Mouse (Mus musculus) hematopoietic stem cell, adult 5-6 weeks (primary cell): Measurements from ENCODE around the gene Pth2. TPM values are rescaled to one million over a fixed set of nuclear protein-coding genes. Genes with fewer than 3 reads are reported as not detected.
"Not testable (repeated sequence)": the region's sequence is repeated elsewhere in the genome, so short reads cannot be mapped to it uniquely, and the experiment has no call there.

Experiments used
- ATAC-seq, 2 experiments: fragments of 125-278 bp in 1 of 2; replicated peaks in 1 of 2; 2 replicates each; pipeline ENCODE4 v1.8.0; 2016 to 2017; ENCODE audit warnings: inconsistent platforms in 2 of 2, mild to moderate bottlenecking in 2 of 2, moderate number of reproducible peaks in 2 of 2, low read depth in 1 of 2, moderate TSS enrichment in 1 of 2; ENCODE audit not compliant: low FRiP score in 2 of 2, poor library complexity in 2 of 2, severe bottlenecking in 2 of 2, insufficient read depth in 1 of 2, low TSS enrichment in 1 of 2
- total RNA-seq: library from RNA; stranded (forward); fragments of 172-1452, 232-1000 nt; gene quantifications from 2 replicates; pipeline ENCODE4 v1.2.3, GENCODE M21; 2017

Gene Pth2
- total RNA-seq, 1 experiment from 2014 or later = not detected

DNA sequence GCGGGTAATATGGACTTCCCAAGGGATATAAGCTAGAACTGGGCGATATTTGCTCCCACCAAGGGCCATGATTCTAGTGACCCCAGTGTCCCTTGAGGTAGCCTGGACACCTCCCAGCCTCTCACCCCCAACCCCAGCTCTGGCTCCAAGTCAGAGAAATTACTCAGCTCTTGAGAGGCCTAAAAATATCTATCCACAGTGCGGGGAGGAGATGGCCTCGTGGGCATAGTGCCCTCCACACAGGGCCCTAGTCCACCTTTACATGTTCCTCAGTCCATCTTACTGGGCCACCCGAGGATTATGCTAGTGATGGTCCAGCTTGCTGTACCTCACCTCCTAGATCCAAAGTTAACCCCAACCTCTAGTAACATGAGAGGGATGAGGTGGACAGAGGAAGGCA, 16.0 kb upstream of the Pth2 start:
- ATAC-seq = no peak

DNA sequence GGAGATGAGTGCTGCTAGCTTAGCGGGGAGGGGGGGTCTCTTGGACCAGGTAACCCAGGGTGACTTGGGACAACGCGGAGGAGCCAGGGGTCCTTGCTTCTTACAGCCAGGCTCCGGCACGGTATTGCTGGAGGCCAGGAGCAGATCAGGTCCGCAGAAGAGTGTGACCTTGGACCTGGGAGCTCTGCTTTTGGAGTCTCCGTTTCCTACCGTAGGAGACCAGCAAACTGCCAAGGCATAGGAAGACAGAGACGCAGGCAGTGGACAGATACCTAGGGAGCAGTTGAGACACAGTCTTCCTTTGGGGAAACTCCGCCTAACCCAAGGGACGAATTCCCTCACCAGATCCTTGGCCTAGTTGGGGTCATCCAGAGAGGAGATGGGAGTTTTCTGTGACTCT, 15.1 kb upstream of the Pth2 start:
- ATAC-seq = no peak

DNA sequence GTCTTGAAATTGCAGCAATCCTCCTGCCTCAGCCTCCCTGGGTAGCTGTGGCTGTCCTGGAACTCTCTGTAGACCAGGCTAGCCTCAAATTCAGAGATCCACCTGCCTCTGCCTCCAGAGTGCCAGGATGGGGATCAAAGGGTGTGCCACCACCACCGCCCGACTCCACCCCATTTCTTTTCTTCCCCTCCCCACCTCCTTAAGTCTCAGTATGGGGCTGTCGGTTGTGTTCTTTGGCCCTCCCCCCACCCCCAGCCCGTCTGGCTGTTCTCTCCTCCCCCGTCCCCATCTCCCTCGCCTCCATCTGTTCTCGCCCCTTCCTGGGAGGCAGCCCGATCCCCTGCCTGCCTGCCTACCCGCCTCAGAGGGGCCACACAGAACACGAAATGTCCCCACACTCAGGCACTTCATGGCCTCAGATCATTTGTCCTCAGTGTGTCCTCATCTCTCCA, 13.8 kb upstream of the Pth2 start:
- no peak for ATAC-seq

DNA sequence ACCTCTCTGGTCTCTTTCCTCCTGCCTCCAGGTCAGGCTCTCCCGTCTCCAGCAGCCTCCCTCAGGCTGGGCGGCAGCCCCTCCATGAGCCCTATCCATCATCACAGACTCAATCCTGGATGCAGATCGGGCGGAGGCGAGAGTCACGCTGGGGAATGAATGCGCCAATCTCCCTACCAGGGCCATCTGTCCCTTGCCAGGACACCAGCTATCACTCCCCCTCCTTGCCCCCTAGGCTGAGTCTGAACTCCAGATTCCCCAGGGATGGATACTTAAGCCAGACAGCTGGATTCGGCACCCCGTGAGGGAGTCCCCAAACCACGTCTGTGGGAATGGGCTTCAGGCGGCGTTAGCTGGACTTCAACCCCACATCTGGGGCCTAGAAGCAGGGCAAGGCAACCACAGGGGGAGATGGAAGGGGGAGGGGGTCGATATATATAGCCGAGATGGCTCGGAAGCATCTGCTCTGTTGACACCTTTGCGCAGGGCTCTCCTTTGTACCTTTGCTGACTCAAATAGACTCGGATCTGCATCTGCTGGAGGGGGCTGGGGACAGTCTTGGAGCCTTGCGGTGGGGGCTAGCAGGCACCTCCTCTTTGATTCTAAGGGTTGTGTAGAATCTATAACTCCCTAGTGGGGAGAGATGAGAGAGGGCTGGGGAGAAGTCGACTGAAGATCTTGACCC, 12.9 kb upstream of the Pth2 start:
- no peak for ATAC-seq

DNA sequence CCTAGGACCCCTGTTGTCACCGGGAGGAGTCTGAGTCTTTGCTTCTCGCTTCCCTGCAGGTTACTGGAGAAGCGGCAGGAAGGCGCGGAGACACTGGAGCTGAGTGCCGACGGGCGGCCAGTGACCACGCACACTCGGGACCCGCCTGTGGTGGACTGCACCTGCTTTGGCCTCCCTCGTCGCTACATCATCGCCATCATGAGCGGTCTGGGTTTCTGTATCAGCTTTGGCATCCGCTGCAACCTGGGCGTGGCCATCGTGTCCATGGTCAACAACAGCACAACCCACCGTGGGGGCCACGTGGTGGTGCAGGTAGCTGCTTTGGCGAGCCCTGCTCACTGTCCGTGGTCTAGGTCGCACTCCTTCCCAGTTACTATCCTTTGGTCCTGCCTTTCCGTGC, 12.1 kb upstream of the Pth2 start:
- no peak for ATAC-seq

DNA sequence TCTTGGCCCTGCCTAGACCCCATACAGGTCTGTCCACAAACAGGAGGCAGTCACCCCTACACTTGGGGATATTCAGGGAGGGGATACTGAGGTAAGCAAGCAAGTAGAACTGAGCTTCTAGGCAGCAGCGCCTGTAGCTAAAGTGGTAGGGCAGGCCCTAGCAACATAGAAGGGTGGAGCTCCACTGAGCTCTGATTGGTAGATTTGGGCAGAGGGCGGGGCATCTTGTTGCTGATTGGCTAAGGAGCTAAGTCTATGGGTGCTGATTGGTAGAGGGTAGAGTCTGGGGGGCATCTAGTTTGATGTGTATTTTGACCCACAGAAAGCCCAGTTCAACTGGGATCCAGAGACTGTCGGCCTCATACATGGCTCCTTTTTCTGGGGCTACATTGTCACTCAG, 11.3 kb upstream of the Pth2 start:
- ATAC-seq = no peak

DNA sequence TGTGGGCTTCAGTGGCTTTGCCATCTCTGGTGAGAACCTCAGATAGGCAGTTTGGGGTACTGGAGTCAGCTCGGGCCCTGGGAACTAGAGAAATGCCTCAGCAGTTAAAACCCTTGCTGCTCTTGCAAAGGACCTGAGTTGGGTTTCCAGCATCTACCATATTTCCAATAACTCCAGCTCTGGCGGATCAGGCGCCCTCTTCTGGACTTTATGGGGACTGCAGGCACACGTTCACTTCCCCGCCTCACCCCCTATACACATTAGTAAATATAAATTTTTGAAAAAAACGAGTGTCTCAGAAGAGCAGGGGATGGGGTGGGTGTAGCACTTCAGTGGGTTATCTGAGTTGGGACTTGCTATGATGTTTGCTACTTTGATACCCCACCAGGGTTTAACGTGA, 7.8 kb upstream of the Pth2 start:
- no peak for ATAC-seq

DNA sequence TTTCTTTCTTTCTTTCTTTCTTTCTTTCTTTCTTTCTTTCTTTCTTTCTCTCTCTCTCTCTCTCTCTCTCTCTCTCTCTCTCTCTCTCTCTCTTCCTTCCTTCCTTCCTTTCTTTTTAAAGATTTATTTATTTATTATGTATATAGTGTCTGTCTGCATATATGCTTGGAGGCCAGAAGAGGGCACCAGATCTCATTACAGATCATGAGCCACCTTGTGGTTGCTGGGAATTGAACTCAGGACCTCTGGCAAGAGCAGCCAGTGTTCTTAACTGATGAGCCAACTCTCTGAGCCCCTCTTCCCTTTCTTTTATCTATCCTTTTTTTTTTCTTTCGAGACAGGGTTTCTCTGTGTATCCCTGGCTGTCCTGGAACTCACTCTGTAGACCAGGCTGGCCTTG, 7.0 kb upstream of the Pth2 start:
- ATAC-seq = not testable (repeated sequence)

DNA sequence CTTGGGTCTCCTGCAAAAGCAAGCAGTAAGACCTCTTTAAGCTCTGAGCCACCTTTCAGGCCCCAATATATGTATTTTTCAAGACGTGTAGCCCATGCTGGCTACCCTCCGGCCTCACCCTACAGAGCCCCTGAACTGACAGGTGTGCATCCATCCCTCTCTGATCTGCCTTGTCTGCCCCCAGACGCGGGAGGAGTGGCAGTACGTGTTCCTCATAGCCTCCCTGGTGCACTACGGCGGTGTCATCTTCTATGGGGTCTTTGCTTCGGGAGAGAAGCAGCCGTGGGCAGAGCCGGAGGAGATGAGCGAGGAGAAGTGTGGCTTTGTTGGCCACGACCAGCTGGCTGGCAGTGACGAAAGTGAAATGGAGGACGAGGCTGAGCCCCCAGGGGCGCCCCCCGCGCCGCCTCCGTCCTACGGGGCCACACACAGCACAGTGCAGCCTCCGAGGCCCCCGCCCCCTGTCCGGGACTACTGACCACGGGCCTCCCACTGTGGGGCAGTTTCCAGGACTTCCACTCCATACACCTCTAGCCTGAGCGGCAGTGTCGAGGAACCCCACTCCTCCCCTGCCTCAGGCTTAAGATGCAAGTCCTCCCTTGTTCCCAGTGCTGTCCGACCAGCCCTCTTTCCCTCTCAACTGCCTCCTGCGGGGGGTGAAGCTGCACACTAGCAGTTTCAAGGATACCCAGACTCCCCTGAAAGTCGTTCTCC, 6.1 kb upstream of the Pth2 start:
- peak in 1 of 2 experiments; percentile 12; a peak in 2 of 4 replicates for ATAC-seq

DNA sequence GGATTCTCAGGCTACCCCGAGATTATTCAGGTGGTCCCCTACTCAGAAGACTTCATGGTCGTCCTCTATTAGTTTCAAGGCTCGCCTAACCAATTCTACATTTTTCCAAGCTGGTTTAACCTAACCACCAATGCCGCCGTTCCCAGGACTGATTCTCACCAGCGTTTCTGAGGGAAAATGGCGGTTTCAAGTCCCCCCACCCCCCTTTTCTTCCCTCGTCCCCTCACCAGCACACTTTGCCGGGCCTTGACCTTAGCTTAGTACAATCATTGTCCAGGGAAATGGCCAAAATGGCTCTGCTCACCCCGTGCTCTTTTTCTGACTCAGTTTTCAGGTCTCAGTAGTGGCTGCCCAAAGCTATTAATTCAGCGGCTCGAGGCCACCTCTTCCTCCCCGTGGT, 5.4 kb upstream of the Pth2 start:
- no peak for ATAC-seq

DNA sequence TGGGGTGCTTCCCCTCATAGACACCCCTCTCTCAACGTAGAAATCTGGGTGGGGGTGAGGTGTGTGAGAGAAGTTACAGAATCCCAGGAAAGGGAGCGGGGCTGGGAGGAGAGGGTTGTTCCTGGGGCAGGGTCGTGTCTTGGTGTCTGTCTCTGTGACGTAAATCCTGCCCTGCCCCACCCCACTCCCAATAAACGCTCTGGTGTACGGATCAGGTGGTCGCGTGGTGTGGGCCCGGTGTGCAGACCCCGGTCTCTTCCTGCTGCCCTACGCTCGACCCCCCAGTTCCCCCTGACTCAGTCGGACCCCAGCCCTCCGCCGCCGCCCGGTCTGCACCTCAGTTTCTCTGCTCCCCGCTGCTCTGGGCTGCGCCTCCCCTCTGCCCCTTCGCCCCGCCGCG, 4.9 kb upstream of the Pth2 start:
- no peak for ATAC-seq

DNA sequence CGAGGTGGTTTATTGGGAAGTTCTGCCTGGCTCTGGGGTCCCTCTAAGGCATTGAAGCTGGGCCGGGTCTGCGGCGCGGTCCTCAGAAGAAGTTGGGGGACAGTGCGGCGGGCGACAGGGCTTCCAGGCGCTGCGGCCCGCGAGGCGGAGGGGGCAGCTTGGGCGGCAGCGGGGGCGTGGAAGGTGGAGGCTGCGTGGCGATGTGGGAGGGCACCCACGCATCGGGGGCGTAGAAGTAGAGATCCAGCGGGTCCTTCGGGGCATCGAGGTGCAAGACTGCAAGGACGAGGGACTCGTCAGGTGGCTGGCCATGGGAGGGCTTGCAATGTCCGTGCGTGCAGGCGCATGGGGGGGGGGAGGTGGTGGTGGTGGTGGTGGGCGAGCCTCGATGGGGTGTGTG, 4.4 kb upstream of the Pth2 start:
- ATAC-seq = no peak

DNA sequence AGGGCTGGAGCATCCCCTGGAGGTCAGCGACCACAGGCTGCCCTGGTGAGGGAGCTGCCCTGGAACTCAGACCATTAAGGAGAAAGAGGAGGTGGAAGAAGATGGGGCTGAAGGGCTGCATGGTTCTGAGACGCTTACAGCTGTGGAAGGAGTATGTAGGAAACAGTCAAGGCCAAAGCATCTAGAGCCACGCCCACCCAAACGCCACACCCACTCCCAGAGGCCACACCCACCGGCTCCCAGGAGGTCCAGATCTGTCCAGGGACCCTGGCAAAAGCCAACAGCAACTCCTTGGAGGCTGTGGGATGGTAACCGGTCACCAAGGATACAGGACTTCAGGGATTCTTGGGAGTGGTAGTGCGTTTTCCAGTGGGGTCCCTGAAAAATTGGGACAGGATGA, 2.2 kb upstream of the Pth2 start:
- no peak for ATAC-seq

DNA sequence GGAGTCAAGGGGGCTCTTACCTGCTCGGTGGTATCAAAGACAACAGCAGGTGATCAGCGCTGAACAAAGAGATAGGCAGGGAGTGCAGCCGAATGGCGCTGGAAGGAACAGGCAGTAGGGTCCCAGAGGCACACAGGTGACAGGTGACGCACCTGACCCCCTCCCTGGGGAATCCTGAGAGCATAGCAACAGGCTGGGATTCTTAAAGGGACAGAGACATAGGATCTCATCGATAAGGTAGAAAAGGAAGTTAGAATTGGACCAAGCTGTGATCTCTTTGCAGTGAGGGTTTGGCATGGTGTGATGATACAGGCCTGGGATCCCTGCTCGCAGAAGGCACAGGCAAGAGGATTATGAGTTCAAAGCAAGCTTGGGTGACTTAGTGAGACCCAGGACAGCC, 1.3 kb upstream of the Pth2 start, which contains the start of gene Gfy:
Gene Gfy, minus strand, starts transcription at position 101 of the 400 bp plus-strand sequence.
- ATAC-seq = no peak

DNA sequence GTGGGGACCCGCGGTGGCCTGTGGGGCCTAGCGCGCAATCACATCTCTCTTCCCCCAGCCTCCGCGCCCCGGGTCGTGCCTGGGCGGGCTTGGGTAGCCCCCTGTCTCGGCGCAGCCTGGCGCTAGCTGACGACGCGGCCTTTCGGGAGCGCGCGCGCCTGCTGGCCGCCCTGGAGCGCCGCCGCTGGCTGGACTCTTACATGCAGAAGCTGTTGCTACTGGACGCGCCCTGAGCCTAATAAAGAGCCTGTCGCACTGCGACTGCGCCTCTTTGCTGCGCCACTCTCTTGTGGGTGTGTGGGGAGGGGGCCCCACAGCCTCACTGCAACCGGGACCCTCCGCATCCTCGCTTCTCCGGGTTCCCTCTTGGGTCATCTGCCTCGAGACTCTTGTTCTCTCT, 745 bp downstream of the Pth2 start:
- no peak for ATAC-seq

DNA sequence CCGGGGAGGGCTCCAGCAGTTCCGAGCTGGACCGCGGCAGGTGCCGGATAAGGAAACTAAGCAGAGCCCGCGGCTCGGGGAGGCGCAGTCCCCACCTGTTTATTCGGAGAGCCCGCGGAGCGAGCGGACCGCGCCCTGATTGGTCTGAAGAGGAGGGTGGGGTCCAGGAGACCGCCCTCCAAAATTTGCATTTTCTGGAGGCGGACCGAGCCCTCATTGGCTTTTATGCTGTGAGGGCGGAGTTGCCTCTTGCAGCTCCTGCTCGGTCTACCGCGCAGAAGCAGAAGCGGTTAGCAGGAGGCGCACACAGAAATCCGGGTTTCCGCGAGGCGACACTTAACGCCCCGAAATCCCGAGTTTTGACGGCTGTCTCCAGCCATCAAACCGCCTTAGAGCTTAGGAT, 1.4 kb downstream of the Pth2 start:
- ATAC-seq = peak; percentile 93 to 97

DNA sequence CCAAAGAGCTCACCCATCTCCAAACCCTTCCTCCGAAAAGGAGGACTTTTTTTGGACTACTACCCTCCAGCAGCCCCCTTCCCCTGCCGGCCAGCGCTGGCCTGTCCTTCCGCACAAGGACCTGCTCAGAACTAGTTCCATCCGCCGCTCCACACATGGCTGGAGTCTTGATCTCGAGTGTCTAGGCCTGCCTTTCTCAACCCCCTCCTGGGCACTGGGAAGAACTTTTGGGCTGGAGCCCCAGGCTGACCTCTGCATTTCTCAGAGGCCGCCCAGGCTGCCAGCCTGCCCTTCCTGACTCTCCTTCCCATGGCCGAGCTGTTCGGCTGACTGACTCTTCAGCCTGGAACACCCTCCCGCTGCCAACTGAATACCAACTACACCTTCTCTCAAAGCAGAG, 1.8 kb downstream of the Pth2 start:
- ATAC-seq = peak; percentile 2 to 3; a peak in 1 of 4 replicates

DNA sequence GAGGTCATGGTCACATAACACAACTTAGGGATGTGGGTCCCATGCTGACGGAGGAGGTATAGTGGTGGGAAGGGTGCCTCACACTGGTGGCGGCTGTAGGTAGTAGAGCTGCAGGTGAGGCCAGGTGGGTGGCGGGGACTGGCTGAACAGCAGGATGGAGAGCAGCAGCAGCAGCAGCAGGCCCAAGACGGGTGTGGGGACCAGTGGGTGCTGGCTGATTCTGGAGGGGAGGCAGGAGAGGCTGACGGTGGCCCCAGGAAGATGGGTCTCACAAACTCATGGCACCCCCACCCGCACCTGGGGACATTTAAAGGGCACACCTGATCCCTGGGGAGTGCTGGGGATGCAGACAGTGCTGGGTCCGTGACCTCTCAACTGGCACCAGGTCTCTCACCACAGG, 2.9 kb downstream of the Pth2 start:
- no peak for ATAC-seq

DNA sequence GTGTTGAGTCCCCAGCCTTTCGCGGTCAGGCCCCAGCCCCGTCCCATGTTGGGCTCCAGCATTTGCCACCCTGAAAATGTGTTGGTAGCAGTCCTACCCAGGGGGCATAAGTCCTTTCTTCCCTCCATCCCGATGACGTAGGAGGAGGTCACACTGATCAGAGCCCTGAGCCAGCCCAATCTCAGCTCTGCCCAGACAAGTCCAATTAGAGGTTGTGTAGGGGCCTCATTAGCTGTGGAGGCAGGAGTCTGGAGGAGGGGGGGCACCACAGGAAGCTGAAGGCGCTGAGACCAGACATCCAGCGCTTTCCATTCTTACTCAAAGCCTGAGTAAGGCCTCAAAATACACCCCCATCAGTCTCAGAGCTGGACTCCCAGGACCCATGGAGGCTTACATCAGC, 5.1 kb downstream of the Pth2 start:
- no peak for ATAC-seq
